Mouse (Mus musculus) midbrain, embryonic 13.5 days (tissue): ENCODE measurements around the gene Wfdc8. TPM values are rescaled to one million over a fixed set of nuclear protein-coding genes. Genes with fewer than 3 reads are reported as not detected.
"Not testable (repeated sequence)": the region's sequence is repeated elsewhere in the genome, so short reads cannot be mapped to it uniquely, and the experiment has no call there.

ENCODE experiments used
- ATAC-seq: fragments of 200-750 bp; cut with Nextera tagmentation; 2 replicates; pipeline ENCODE4 v1.8.0; 2017; ENCODE audit warnings: mild to moderate bottlenecking, moderate TSS enrichment, moderate library complexity
- H3K27ac ChIP-seq: fragments of 300-500 bp; sonication (generic); 2 replicates; pipeline ENCODE4 v1.5.1; 2015; ENCODE audit warnings: inconsistent platforms, mild to moderate bottlenecking, moderate library complexity
- H3K27me3 ChIP-seq: fragments of 300-500 bp; sonication (generic); 2 replicates; pipeline ENCODE4 v1.6.1; 2015; ENCODE audit warnings: mild to moderate bottlenecking, inconsistent platforms
- H3K36me3 ChIP-seq: fragments of 300-500 bp; sonication (generic); 2 replicates; pipeline ENCODE4 v1.6.1; 2015; ENCODE audit warnings: mild to moderate bottlenecking, inconsistent platforms
- H3K4me1 ChIP-seq: fragments of 300-500 bp; sonication (generic); replicated peaks from 2 replicates; pipeline ENCODE4 v1.6.1; 2015; ENCODE audit warnings: inconsistent platforms
- H3K4me2 ChIP-seq: fragments of 300-500 bp; sonication (generic); replicated peaks from 2 replicates; pipeline ENCODE4 v1.6.1; 2015; ENCODE audit warnings: moderate library complexity, mild to moderate bottlenecking, inconsistent platforms
- H3K4me3 ChIP-seq: fragments of 300-500 bp; sonication (generic); replicated peaks from 2 replicates; pipeline ENCODE4 v1.5.1; 2015; ENCODE audit warnings: mild to moderate bottlenecking, inconsistent platforms
- H3K9ac ChIP-seq: fragments of 300-500 bp; sonication (generic); replicated peaks from 2 replicates; pipeline ENCODE4 v1.6.1; 2015; ENCODE audit warnings: mild to moderate bottlenecking, inconsistent platforms
- H3K9me3 ChIP-seq: fragments of 300-500 bp; sonication (generic); 2 replicates; pipeline ENCODE4 v1.6.1; 2016; ENCODE audit warnings: mild to moderate bottlenecking, inconsistent platforms
- WGBS: fragments of 180-500 bp; shearing (Covaris S2); methylation state at CpG from one replicate; pipeline ENCODE4 v1.1.7; 2015; 5-methylcytosine and 5-hydroxymethylcytosine counted together
- polyA plus RNA-seq: library from polyadenylated mRNA; unstranded; fragments of >200 nt; fragmentation: Nextera tagmentation; extraction: Ambion mirVana; gene quantifications from 2 replicates; pipeline ENCODE4 v1.2.1, GENCODE M21; 2015

Wfdc8 gene
- polyA plus RNA-seq, 1 experiment from 2014 or later: not detected

GRCm38 (mm10) chr2:164603482-164603881, 9.9 kb downstream of the Wfdc8 start:
- no peaks in the 10 kb centered on the region for H3K4me1 ChIP-seq
- H3K4me3 ChIP-seq: no peak overlapping the region
- H3K4me2 ChIP-seq: no peak overlapping the region
- ATAC-seq: no peak
- 94% methylated on average over 3 of the region's 3 CpGs for WGBS
- H3K36me3 ChIP-seq: no peaks in the 10 kb centered on the region
- no peak overlapping the region for H3K9ac ChIP-seq
- H3K27ac ChIP-seq: no peak overlapping the region
- H3K9me3 ChIP-seq: no peaks in the 10 kb centered on the region; the same call in 1 of the 2 replicates
- H3K27me3 ChIP-seq: no peaks in the 10 kb centered on the region

- Histone ChIP-seq H3K27me3 (no peaks in the 10 kb centered on the region), H3K9me3 (no peaks in the 10 kb centered on the region; the same call in 1 of the 2 replicates), H3K4me3 (no peak overlapping the region), H3K9ac (no peak overlapping the region), H3K36me3 (no peaks in the 10 kb centered on the region), H3K4me1 (no peaks in the 10 kb centered on the region), H3K4me2 (no peak overlapping the region), H3K27ac (no peak overlapping the region)
- no peak for ATAC-seq
- WGBS: 70% methylated on average over 3 of the region's 3 CpGs
These were observed 13.2 kb downstream of the Wfdc8 start for GRCm38 (mm10) chr2:164600179-164600578.

- WGBS: 77% methylated on average over 4 of the region's 4 CpGs
- Histone ChIP-seq H3K9ac (no peak within 1 kb of the TSS), H3K36me3 (no peaks in the 10 kb centered on the region), H3K27me3 (no peaks in the 10 kb centered on the region), H3K4me3 (no peak within 1 kb of the TSS), H3K9me3 (no peaks in the 10 kb centered on the region), H3K4me1 (no peaks in the 10 kb centered on the region), H3K27ac (no peak within 1 kb of the TSS), H3K4me2 (no peak within 1 kb of the TSS)
- no peak for ATAC-seq
These were observed 19.9 kb downstream of the Wfdc8 start, which contains the start of gene Eppin for GRCm38 (mm10) chr2:164593494-164593893. Gene Eppin, minus strand, starts transcription at chr2:164593594.

GRCm38 (mm10) chr2:164592014-164592413, 21.4 kb downstream of the Wfdc8 start:
- no peak overlapping the region for H3K9ac ChIP-seq
- no peaks in the 10 kb centered on the region for H3K9me3 ChIP-seq
- H3K36me3 ChIP-seq: no peaks in the 10 kb centered on the region
- no peak overlapping the region for H3K4me3 ChIP-seq
- no peaks in the 10 kb centered on the region for H3K27me3 ChIP-seq
- WGBS: 12% methylated on average over 4 of the region's 4 CpGs
- H3K4me2 ChIP-seq: no peak overlapping the region
- peak; percentile 65 for ATAC-seq
- H3K4me1 ChIP-seq: no peaks in the 10 kb centered on the region
- no peak overlapping the region for H3K27ac ChIP-seq

- H3K4me2 ChIP-seq, H3K27ac ChIP-seq, H3K4me1 ChIP-seq, H3K4me3 ChIP-seq, H3K36me3 ChIP-seq, H3K9me3 ChIP-seq, ATAC-seq, H3K27me3 ChIP-seq: not testable (repeated sequence)
- H3K9ac ChIP-seq: 0 out of 2 replicates have a peak within 1 kb of the TSS, but pooled peaks have one; percentile 3
- WGBS: 55% methylated on average over 13 of the region's 13 CpGs
These were observed 28.3 kb downstream of the Wfdc8 start, which contains the start of gene Wfdc6a for GRCm38 (mm10) chr2:164585025-164585725. Gene Wfdc6a, minus strand, starts transcription at chr2:164585447.

- not testable (repeated sequence) for H3K27me3 ChIP-seq, ATAC-seq, H3K36me3 ChIP-seq, H3K4me1 ChIP-seq, H3K9me3 ChIP-seq, H3K27ac ChIP-seq, H3K4me2 ChIP-seq, H3K9ac ChIP-seq, H3K4me3 ChIP-seq
- WGBS: 84% methylated on average over 6 of the region's 6 CpGs
These were observed 40.1 kb downstream of the Wfdc8 start, which contains the start of gene Spint3 for GRCm38 (mm10) chr2:164573359-164573758. Gene Spint3, minus strand, starts transcription at chr2:164573459.

GRCm38 (mm10) chr2:164567460-164567859, 46.0 kb downstream of the Wfdc8 start:
- no peaks in the 10 kb centered on the region for H3K9me3 ChIP-seq
- H3K4me1 ChIP-seq: peaks cover 18% of the 10 kb centered on the region
- WGBS: 91% methylated on average over 5 of the region's 5 CpGs
- ATAC-seq: no peak
- no peak overlapping the region for H3K27ac ChIP-seq
- H3K4me2 ChIP-seq: no peak overlapping the region
- H3K36me3 ChIP-seq: no peaks in the 10 kb centered on the region
- H3K27me3 ChIP-seq: peaks cover 17% of the 10 kb centered on the region
- no peak overlapping the region for H3K9ac ChIP-seq
- H3K4me3 ChIP-seq: no peak overlapping the region

GRCm38 (mm10) chr2:164566997-164567396, 46.4 kb downstream of the Wfdc8 start:
- peaks cover 21% of the 10 kb centered on the region for H3K4me1 ChIP-seq
- H3K4me3 ChIP-seq: no peak overlapping the region
- WGBS: 94% methylated on average over 2 of the region's 2 CpGs
- ATAC-seq: no peak
- no peaks in the 10 kb centered on the region for H3K9me3 ChIP-seq
- H3K27me3 ChIP-seq: peaks cover 22% of the 10 kb centered on the region
- no peaks in the 10 kb centered on the region for H3K36me3 ChIP-seq
- no peak overlapping the region for H3K9ac ChIP-seq
- no peak overlapping the region for H3K4me2 ChIP-seq
- H3K27ac ChIP-seq: no peak overlapping the region

- no peaks in the 10 kb centered on the region for H3K36me3 ChIP-seq
- H3K9me3 ChIP-seq: no peaks in the 10 kb centered on the region
- H3K9ac ChIP-seq: no peak overlapping the region
- WGBS: 77% methylated on average over 5 of the region's 5 CpGs
- no peak for ATAC-seq
- peaks cover 26% of the 10 kb centered on the region for H3K27me3 ChIP-seq
- peaks cover 21% of the 10 kb centered on the region for H3K4me1 ChIP-seq
- H3K4me3 ChIP-seq: no peak overlapping the region
- peak overlapping the region; percentile 92 for H3K4me2 ChIP-seq
- H3K27ac ChIP-seq: no peak overlapping the region
These were observed 49.1 kb downstream of the Wfdc8 start for GRCm38 (mm10) chr2:164564346-164564745.

- peak overlapping the region; percentile 92 for H3K4me2 ChIP-seq
- peak overlapping the region; percentile 68 for H3K9ac ChIP-seq
- H3K9me3 ChIP-seq: no peaks in the 10 kb centered on the region
- ATAC-seq: peak; percentile 78
- H3K4me1 ChIP-seq: peaks cover 21% of the 10 kb centered on the region
- peaks cover 26% of the 10 kb centered on the region for H3K27me3 ChIP-seq
- no peaks in the 10 kb centered on the region for H3K36me3 ChIP-seq
- peak overlapping the region; percentile 45 for H3K4me3 ChIP-seq
- under 1% methylated on average over 32 of the region's 32 CpGs for WGBS
- H3K27ac ChIP-seq: no peak overlapping the region
These were observed 49.9 kb downstream of the Wfdc8 start for GRCm38 (mm10) chr2:164563339-164564038.

GRCm38 (mm10) chr2:164562391-164563188, 50.8 kb downstream of the Wfdc8 start, which contains the start of gene Wfdc2:
Gene Wfdc2, plus strand, starts transcription at chr2:164562413.
- Histone ChIP-seq H3K4me1 (peaks cover 21% of the 10 kb centered on the region), H3K36me3 (no peaks in the 10 kb centered on the region), H3K27me3 (peaks cover 31% of the 10 kb centered on the region), H3K9me3 (no peaks in the 10 kb centered on the region), H3K27ac (no peak within 1 kb of the TSS), H3K4me3 (peak within 1 kb of the TSS; percentile 45), H3K9ac (peak within 1 kb of the TSS; percentile 68), H3K4me2 (peak within 1 kb of the TSS; percentile 92)
- 1% methylated on average over 24 of the region's 24 CpGs for WGBS
- ATAC-seq: peak; percentile 22; the same call in 1 of the 2 replicates
